Comparison of ENCODE assay signal across 20 mouse cellular contexts in genomic region chr9:59544739-59545138, GRCm38 (mm10). TPM values are rescaled to one million over a fixed set of nuclear protein-coding genes. Genes with fewer than 3 reads are reported as not detected.
DNase-seq lines count a peak whose midpoint lies in the region; ATAC-seq and TF ChIP-seq lines count a peak whose summit lies in the region.
"Had no signal": no experiment of that assay in that cellular context is flagged by ENCODE, and none has a peak within 500 bp of the region (broad histone marks: within the 10 kb centered on the region; RNA-seq: fewer than 3 reads in every experiment).

No protein-coding gene starts in this region.

- no peak overlapping the region for H3K9ac ChIP-seq in heart, embryonic 13.5 days
- no peak overlapping the region for H3K9ac ChIP-seq in MEL (ENCODE audit: control insufficient read depth, low read depth, low read length, poor library complexity, severe bottlenecking)
- H3K9ac ChIP-seq: limb, embryonic 13.5 days; midbrain, embryonic 13.5 days had no signal

- TF ChIP-seq RAD21 in MEL (IDR thresholded peaks at IDR 0.05; ENCODE audit: low read depth, low read length): no peak

- no peaks in the 10 kb centered on the region for H3K27me3 ChIP-seq in heart, embryonic 13.5 days (replicated peaks)
- no peaks in the 10 kb centered on the region for H3K27me3 ChIP-seq in MEL (ENCODE audit: control insufficient read depth in 1 of 2, insufficient read depth in 2 of 2, low read length in 2 of 2)
- no peaks in the 10 kb centered on the region for H3K27me3 ChIP-seq in myocyte (ENCODE audit: control insufficient read depth, insufficient read depth, insufficient read length)
- H3K27me3 ChIP-seq: limb, embryonic 13.5 days; midbrain, embryonic 13.5 days had no signal

- H3K9me3 ChIP-seq in heart, embryonic 13.5 days: no peaks in the 10 kb centered on the region
- no peaks in the 10 kb centered on the region for H3K9me3 ChIP-seq in MEL (replicated peaks; ENCODE audit: insufficient read depth, low read length)
- H3K9me3 ChIP-seq: limb, embryonic 13.5 days; midbrain, embryonic 13.5 days had no signal

- TF ChIP-seq CTCF in MEL (IDR thresholded peaks at IDR 0.05 in 2 of 3, conservative IDR thresholded peaks at IDR 0.05 in 1 of 3; ENCODE audit: control insufficient read depth in 1 of 3, insufficient read depth in 1 of 3, low read depth in 2 of 3, low read length in 3 of 3, poor library complexity in 1 of 3, severe bottlenecking in 1 of 3): no peak

- H3ac ChIP-seq in myocyte (ENCODE audit: control insufficient read depth, insufficient read length): no peak overlapping the region

- ATAC-seq in heart, embryonic 13.5 days (ENCODE audit: extremely low read depth, insufficient number of reproducible peaks, low FRiP score, low TSS enrichment): no peak
- peak; percentile 42 to 65; a peak in 3 of 4 replicates for ATAC-seq in hematopoietic stem cell, adult 5-6 weeks (replicated peaks in 1 of 2; ENCODE audit: insufficient read depth in 1 of 2, low FRiP score in 2 of 2, low TSS enrichment in 1 of 2, low read depth in 1 of 2, poor library complexity in 2 of 2, severe bottlenecking in 2 of 2)
- ATAC-seq: forebrain, embryonic 16.5 days; hindbrain, postnatal 0 days; midbrain, embryonic 13.5 days had no signal

- no peak for DNase-seq in heart, postnatal 36 days
- DNase-seq in MEL (ENCODE audit: low read depth, low spot score): peak; percentile 82
- no peak for DNase-seq in gastrocnemius, adult 18-20 months (ENCODE audit: low spot score)
- no peak for DNase-seq in left cerebral cortex, postnatal 10 days (ENCODE audit: extremely low spot score in 1 of 2, low spot score in 2 of 2)
- DNase-seq in layer of hippocampus, adult 9-10 months (ENCODE audit: low spot score): no peak
- DNase-seq: adrenal gland, adult 2 months; cerebellum, adult 9-10 months; heart, postnatal 14 days; kidney, adult 9 months had no signal

- no peak overlapping the region for H3K4me3 ChIP-seq in heart, embryonic 13.5 days
- H3K4me3 ChIP-seq in MEL (ENCODE audit: control insufficient read depth in 1 of 2, insufficient read depth in 1 of 2, low read depth in 2 of 2, low read length in 2 of 2): no peak overlapping the region
- H3K4me3 ChIP-seq in myocyte: no peak overlapping the region
- H3K4me3 ChIP-seq: erythroblast, embryonic 14.5 days; limb, embryonic 13.5 days; midbrain, embryonic 13.5 days had no signal

- TF ChIP-seq EP300 in MEL (IDR thresholded peaks at IDR 0.05; ENCODE audit: low read depth in 1 of 2, low read length in 2 of 2): peak; percentile 46 to 71; a peak in 3 of 4 replicates

- WGBS in heart, embryonic 13.5 days: 49% methylated on average over 5 of the region's 5 CpGs

- peak overlapping the region; percentile 32; the same call in 1 of the 2 replicates for H3K27ac ChIP-seq in heart, embryonic 13.5 days (replicated peaks)
- peak overlapping the region; percentile 28; the same call in 1 of the 2 replicates for H3K27ac ChIP-seq in MEL (ENCODE audit: control insufficient read depth, low read depth, low read length)
- H3K27ac ChIP-seq: hindbrain, postnatal 0 days; limb, embryonic 13.5 days; midbrain, embryonic 13.5 days had no signal

- no peak overlapping the region for H3K4me2 ChIP-seq in heart, embryonic 13.5 days
- H3K4me2 ChIP-seq in myocyte (ENCODE audit: low read depth): peak overlapping the region; percentile 58
- H3K4me2 ChIP-seq: limb, embryonic 13.5 days; midbrain, embryonic 13.5 days had no signal

- H3K4me1 ChIP-seq in heart, embryonic 13.5 days: peaks cover 36% of the 10 kb centered on the region
- H3K4me1 ChIP-seq in MEL (ENCODE audit: control insufficient read depth in 1 of 2, insufficient read depth in 2 of 2, low read length in 2 of 2): peaks cover 15 to 48% of the 10 kb centered on the region in 2 experiments

- peaks cover 17% of the 10 kb centered on the region for H3K36me3 ChIP-seq in heart, embryonic 13.5 days
- H3K36me3 ChIP-seq in MEL (ENCODE audit: control insufficient read depth in 1 of 2, insufficient read depth in 2 of 2, low read length in 2 of 2): peaks cover 0 to 38% of the 10 kb centered on the region in 2 experiments; a peak in 2 of 4 replicates
- H3K36me3 ChIP-seq in myocyte (ENCODE audit: control insufficient read depth, insufficient read depth): peaks cover 8% of the 10 kb centered on the region
- H3K36me3 ChIP-seq: midbrain, embryonic 13.5 days had no signal

- intact Hi-C loops in heart, postnatal 36 days (cut with DNase I): no loop called here
- intact Hi-C loops in left cerebral cortex, postnatal 10 days (cut with DNase I): no loop called here

- H3K79me2 ChIP-seq in MEL (ENCODE audit: control insufficient read depth, insufficient read depth, low read length, poor library complexity) (peaks cover 26% of the 10 kb centered on the region), myocyte (ENCODE audit: control insufficient read depth, insufficient read depth) (peaks cover 80% of the 10 kb centered on the region)

- TF ChIP-seq POLR2A in MEL (IDR thresholded peaks at IDR 0.05; ENCODE audit: control insufficient read depth in 1 of 2, insufficient read depth in 1 of 2, low read depth in 1 of 2, low read length in 2 of 2, poor library complexity in 1 of 2) (no peak), myocyte (IDR thresholded peaks at IDR 0.05; ENCODE audit: insufficient read length, low read depth) (no peak)

TF ChIP-seq in MEL, 35 proteins besides CTCF, POLR2A, EP300 and RAD21:
- TF ChIP-seq MAFK (IDR thresholded peaks at IDR 0.05; ENCODE audit: borderline replicate concordance, low read depth, low read length) (no peak), ETS1 (IDR thresholded peaks at IDR 0.05; ENCODE audit: low read depth, low read length) (no peak), MAX (IDR thresholded peaks at IDR 0.05; ENCODE audit: low read length) (0 out of 2 replicates have a peak, but pooled peaks have one; percentile 34), RCOR1 (IDR thresholded peaks at IDR 0.05; ENCODE audit: low read depth, low read length) (peak; percentile 48; the same call in 1 of the 2 replicates), GATA1 (IDR thresholded peaks at IDR 0.05; ENCODE audit: low read depth, low read length) (peak; percentile 31; the same call in 1 of the 2 replicates)

TF ChIP-seq in myocyte, 11 proteins besides CTCF, POLR2A, EP300 and RAD21:
- peak in 1 of 3 experiments; percentile 9 for TF ChIP-seq MYOD1 (IDR thresholded peaks at IDR 0.05; ENCODE audit: control insufficient read depth in 1 of 3, insufficient read length in 2 of 3, low read depth in 2 of 3)
- TF ChIP-seq POLR2AphosphoS2 (IDR thresholded peaks at IDR 0.05; ENCODE audit: insufficient read length, low read depth): no peak
- TF ChIP-seq REST (IDR thresholded peaks at IDR 0.05; ENCODE audit: insufficient read depth, insufficient read length): no peak
- TF ChIP-seq USF1 (IDR thresholded peaks at IDR 0.05; ENCODE audit: low read depth): no peak

RNA-seq across cellular contexts. Expression of gene Tmem202, which starts 5.1 kb away (rescaled TPM):
- 0.32 and 0.36 TPM in 2 replicates for polyA plus RNA-seq in heart, embryonic 13.5 days (2015; fragmentation: Nextera tagmentation; extraction: Ambion mirVana)
- under 1 TPM; 0.28 to 0.57 TPM for total RNA-seq in heart, postnatal 36 days (2021)
- total RNA-seq in MEL (2012; rRNA removed): 0.23 and 0.50 TPM in 2 replicates
- polyA plus RNA-seq in MEL (2012; ENCODE audit: insufficient read depth in 1 of 2, insufficient read length in 2 of 2, low read depth in 1 of 2, low replicate concordance in 2 of 2, missing spikeins in 1 of 2): not detected
- not detected in 2 replicates for total RNA-seq in hematopoietic stem cell, adult 5-6 weeks (2017)
- polyA plus RNA-seq in myocyte (2012; fragmentation: generic; extraction: Trizol): 1.2 TPM
- total RNA-seq in gastrocnemius, adult 18-20 months (2021): under 1 TPM; 0.62 to 1.00 TPM
- 1 to 10 TPM; 2.7 to 3.6 TPM for total RNA-seq in left cerebral cortex, postnatal 10 days (2021)
- total RNA-seq: ES-E14 had no signal
- polyA plus RNA-seq: erythroblast, embryonic 14.5 days; lung, embryonic 16.5 days had no signal

RNA-seq across cellular contexts. Expression of gene Hexa, which starts 5.4 kb away (rescaled TPM):
- 74.6 and 77.5 TPM in 2 replicates for polyA plus RNA-seq in heart, embryonic 13.5 days (2015; fragmentation: Nextera tagmentation; extraction: Ambion mirVana)
- total RNA-seq in heart, postnatal 36 days (2021): 10 to 100 TPM; 43.9 to 47.0 TPM
- 38.0 and 44.3 TPM in 2 replicates for total RNA-seq in MEL (2012; rRNA removed)
- 10 to 100 TPM in 1 of 2 experiments, not detected in 1; 54.0 TPM for polyA plus RNA-seq in MEL (2012; ENCODE audit: insufficient read depth in 1 of 2, insufficient read length in 2 of 2, low read depth in 1 of 2, low replicate concordance in 2 of 2, missing spikeins in 1 of 2)
- total RNA-seq in hematopoietic stem cell, adult 5-6 weeks (2017): 62.5 and 69.7 TPM in 2 replicates
- polyA plus RNA-seq in myocyte (2012; fragmentation: generic; extraction: Trizol): 131 TPM
- 10 to 100 TPM; 32.4 to 42.0 TPM for total RNA-seq in gastrocnemius, adult 18-20 months (2021)
- 10 to 100 TPM; 33.4 to 34.2 TPM for total RNA-seq in left cerebral cortex, postnatal 10 days (2021)

RNA-seq across cellular contexts. Expression of gene Celf6, which starts 33.0 kb away (rescaled TPM):
- polyA plus RNA-seq in heart, embryonic 13.5 days (2015; fragmentation: Nextera tagmentation; extraction: Ambion mirVana): 0.11 and 0.23 TPM in 2 replicates
- not detected for total RNA-seq in heart, postnatal 36 days (2021)
- not detected in 2 replicates for total RNA-seq in MEL (2012; rRNA removed)
- polyA plus RNA-seq in MEL (2012; ENCODE audit: insufficient read depth in 1 of 2, insufficient read length in 2 of 2, low read depth in 1 of 2, low replicate concordance in 2 of 2, missing spikeins in 1 of 2) (under 1 TPM in 1 of 2 experiments, not detected in 1; 0.13 TPM), myocyte (2012; fragmentation: generic; extraction: Trizol) (not detected)
- not detected in 2 replicates for total RNA-seq in hematopoietic stem cell, adult 5-6 weeks (2017)
- not detected for total RNA-seq in gastrocnemius, adult 18-20 months (2021)
- 10 to 100 TPM; 37.5 to 40.1 TPM for total RNA-seq in left cerebral cortex, postnatal 10 days (2021)
- total RNA-seq: gastrocnemius, adult 8-10 months had no signal
- polyA plus RNA-seq: erythroblast, embryonic 14.5 days had no signal

RNA-seq across cellular contexts. Expression of gene Arih1, which starts 58.3 kb away (rescaled TPM):
- 14.0 and 14.5 TPM in 2 replicates for polyA plus RNA-seq in heart, embryonic 13.5 days (2015; fragmentation: Nextera tagmentation; extraction: Ambion mirVana)
- 10 to 100 TPM; 77.6 to 83.7 TPM for total RNA-seq in heart, postnatal 36 days (2021)
- total RNA-seq in MEL (2012; rRNA removed): 46.5 and 47.6 TPM in 2 replicates
- polyA plus RNA-seq in MEL (2012; ENCODE audit: insufficient read depth in 1 of 2, insufficient read length in 2 of 2, low read depth in 1 of 2, low replicate concordance in 2 of 2, missing spikeins in 1 of 2): 10 to 100 TPM; 48.4 to 60.4 TPM
- 98.4 and 161 TPM in 2 replicates for total RNA-seq in hematopoietic stem cell, adult 5-6 weeks (2017)
- polyA plus RNA-seq in myocyte (2012; fragmentation: generic; extraction: Trizol): 38.1 TPM
- total RNA-seq in gastrocnemius, adult 18-20 months (2021): 100 to 1,000 TPM in 1 of 2 experiments, 10 to 100 TPM in 1; 96.9 to 110 TPM
- 100 to 1,000 TPM; 107 TPM for total RNA-seq in left cerebral cortex, postnatal 10 days (2021)

Comparison
In these comparisons a context has a peak if more than half of its experiments do, and no peak if none do; other contexts are left out.
1. RNA of gene Celf6, which starts 33.0 kb away (total RNA-seq): 37.5 to 40.1 TPM in left cerebral cortex, postnatal 10 days; not detected in heart, postnatal 36 days, not detected in MEL, not detected in hematopoietic stem cell, adult 5-6 weeks and not detected in gastrocnemius, adult 18-20 months; every median in the first group is over 10 times any median in the second.